12 mouse cellular contexts compared by ENCODE assay signal in the genomic region with DNA sequence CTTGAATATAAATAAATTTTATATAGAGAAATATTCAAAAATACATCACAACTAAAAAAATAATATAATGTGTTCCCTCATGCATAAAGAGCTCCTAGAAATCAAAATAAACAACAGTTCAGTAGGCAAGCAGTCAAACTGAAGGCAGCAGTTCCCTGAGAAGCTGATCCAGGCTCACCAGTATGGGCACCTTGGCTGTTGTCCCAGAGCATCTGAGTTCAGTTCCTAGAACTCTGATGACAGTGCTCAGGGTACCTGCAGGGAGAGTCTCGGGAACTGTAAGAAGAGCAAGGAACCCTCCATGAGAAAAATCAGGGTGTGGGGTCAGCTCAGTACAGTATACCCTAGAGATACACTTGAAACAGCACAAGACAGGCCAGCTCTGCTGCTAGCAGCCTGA.
A peak's percentile ranks its signal among the peaks of the same experiment; 100 is the strongest.
DNase-seq lines count a peak whose midpoint lies in the region.
"Had no signal": no experiment of that assay in that cellular context is flagged by ENCODE, and none has a peak within 500 bp of the region (broad histone marks: within the 10 kb centered on the region; RNA-seq: fewer than 3 reads in every experiment).

No protein-coding gene starts in this region.

- intact Hi-C loops in left cerebral cortex, postnatal 4 days (cut with DNase I), result no loop called here
- intact Hi-C loops in left cerebral cortex, postnatal 25 days (cut with DNase I), result no loop called here

- peak; percentile 32 for DNase-seq in left cerebral cortex, postnatal 4 days
- no peak for DNase-seq in left cerebral cortex, postnatal 25 days (ENCODE audit: low spot score in 2 of 2)
- peak; percentile 73 for DNase-seq in cerebellum, adult 9-10 months
- DNase-seq in cerebellum, postnatal 25 days, result peak; percentile 78 to 87
- DNase-seq in spleen, postnatal 14 days (ENCODE audit: low spot score in 2 of 2), result no peak
- DNase-seq in lung, postnatal 10 days, result no peak
- DNase-seq: adrenal gland, adult 8-10 months; adrenal gland, postnatal 36 days; gastrocnemius, postnatal 14 days; heart, adult 2 months; heart, postnatal 14 days; kidney, adult 11 months had no signal

Comparison
In these comparisons a context has a peak if more than half of its experiments do, and no peak if none do; other contexts are left out.
1. DNase-seq: peak in left cerebral cortex, postnatal 4 days (single experiment), cerebellum, adult 9-10 months (single experiment) and cerebellum, postnatal 25 days (2 of 2); none in left cerebral cortex, postnatal 25 days (0 of 2), spleen, postnatal 14 days (0 of 2) and lung, postnatal 10 days (single experiment).